Mouse (Mus musculus): ENCODE data around the gene Ncaph. TPM values are rescaled to one million over a fixed set of nuclear protein-coding genes. Genes with fewer than 3 reads are reported as not detected.
A peak's percentile ranks its signal among the peaks of the same experiment; 100 is the strongest.
"Not testable (repeated sequence)": the region's sequence is repeated elsewhere in the genome, so short reads cannot be mapped to it uniquely, and the experiment has no call there.

Gene Ncaph
- total RNA-seq, 2 experiments from 2014 or later, result 1.1 to 1.6 TPM

DNA sequence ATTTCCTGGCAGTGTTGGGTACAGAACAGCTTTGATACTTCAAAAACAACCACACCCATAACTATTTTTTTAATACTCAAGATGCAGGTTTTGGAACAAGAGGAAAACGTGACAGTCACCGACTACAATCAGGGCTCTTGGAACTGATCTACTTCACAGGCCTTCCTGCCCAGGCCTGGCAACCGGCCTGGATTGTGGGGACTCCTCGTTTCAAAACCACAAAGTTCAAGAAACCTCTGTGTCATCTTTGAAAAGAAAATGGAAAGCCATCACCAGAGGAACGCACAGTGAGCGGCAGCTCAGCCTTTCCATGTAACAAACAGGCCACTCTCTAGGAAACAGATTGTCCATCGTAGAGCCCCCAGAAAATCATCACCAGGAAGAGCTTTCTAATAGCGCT lies 5.3 kb upstream of the Ncaph start:
- H3K27ac ChIP-seq, result no peak overlapping the region
- no peak for TF ChIP-seq CTCF (IDR thresholded peaks at IDR 0.05)
- intact Hi-C loops (cut with DNase I), result no loop called here
- no peak overlapping the region for H3K4me3 ChIP-seq
- no peak for DNase-seq (ENCODE audit: extremely low spot score in 1 of 2, low spot score in 2 of 2)

DNA sequence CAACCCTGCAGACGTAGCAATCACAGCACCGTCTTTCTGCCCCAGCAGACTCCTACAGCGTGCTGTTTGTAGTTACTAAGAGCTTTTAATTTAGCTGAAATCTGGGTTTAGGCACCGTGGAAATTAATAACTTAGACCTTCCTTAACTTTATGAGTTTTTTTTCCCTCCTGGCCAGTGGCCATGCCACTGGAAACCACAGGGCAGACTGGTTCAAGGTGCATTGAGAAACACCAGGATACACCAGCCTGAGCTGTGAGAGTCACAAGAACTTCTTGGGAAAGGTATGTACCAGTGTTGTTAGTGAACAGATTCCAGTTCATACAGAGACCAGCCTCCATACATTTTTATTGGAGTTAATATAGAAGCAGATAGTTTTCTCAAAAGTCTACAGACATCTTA lies 4.7 kb upstream of the Ncaph start:
- no peak for DNase-seq (ENCODE audit: extremely low spot score in 1 of 2, low spot score in 2 of 2)
- intact Hi-C loops (cut with DNase I), result no loop called here
- no peak for TF ChIP-seq CTCF (IDR thresholded peaks at IDR 0.05)
- no peak overlapping the region for H3K4me3 ChIP-seq
- H3K27ac ChIP-seq, result no peak overlapping the region

GRCm38 (mm10) chr2:127137838-127138420 lies 4.2 kb upstream of the Ncaph start:
- Histone ChIP-seq H3K27ac (no peak overlapping the region), H3K4me3 (no peak overlapping the region)
- DNase-seq (ENCODE audit: extremely low spot score in 1 of 2, low spot score in 2 of 2), result no peak
- intact Hi-C loops (cut with DNase I), result no loop called here
- TF ChIP-seq CTCF (IDR thresholded peaks at IDR 0.05), result no peak

- DNase-seq (ENCODE audit: extremely low spot score in 1 of 2, low spot score in 2 of 2), result no peak
These were observed 3.2 kb upstream of the Ncaph start for GRCm38 (mm10) chr2:127136979-127137378.

GRCm38 (mm10) chr2:127135255-127135654 lies 1.5 kb upstream of the Ncaph start:
- intact Hi-C loops (cut with DNase I), result not testable (repeated sequence)

More at GRCm38 (mm10) chr2:127136979-127137378, 3.2 kb upstream of the Ncaph start:
- H3K27ac ChIP-seq, result peak overlapping the region; percentile 19; the same call in 1 of the 2 replicates
- no peak overlapping the region for H3K4me3 ChIP-seq
- intact Hi-C loops (cut with DNase I), result no loop called here
- no peak for TF ChIP-seq CTCF (IDR thresholded peaks at IDR 0.05)

DNA sequence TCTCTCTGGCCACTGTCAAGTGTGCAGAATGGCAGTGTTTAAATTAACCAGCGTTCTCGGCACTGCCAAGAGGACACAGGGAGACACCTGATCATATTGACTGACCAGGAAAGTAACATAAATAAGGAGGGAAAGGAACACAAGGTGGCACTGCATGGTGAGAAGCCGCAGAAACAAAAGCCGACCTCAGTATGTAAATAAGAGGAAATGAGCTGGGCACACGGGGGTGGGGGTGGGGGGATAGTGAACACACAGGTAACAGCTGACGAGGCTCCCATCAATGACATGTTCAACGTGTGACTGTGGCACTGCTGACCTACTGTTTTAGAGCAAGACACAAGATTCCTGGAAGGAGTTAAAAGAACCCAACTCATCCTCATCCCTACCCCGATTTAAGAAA lies 2.4 kb downstream of the Ncaph start:
- no peak for TF ChIP-seq CTCF (IDR thresholded peaks at IDR 0.05)
- intact Hi-C loops (cut with DNase I), result no loop called here

More at GRCm38 (mm10) chr2:127135255-127135654, 1.5 kb upstream of the Ncaph start:
- not testable (repeated sequence) for DNase-seq (ENCODE audit: extremely low spot score in 1 of 2, low spot score in 2 of 2); H3K4me3 ChIP-seq; H3K27ac ChIP-seq

DNA sequence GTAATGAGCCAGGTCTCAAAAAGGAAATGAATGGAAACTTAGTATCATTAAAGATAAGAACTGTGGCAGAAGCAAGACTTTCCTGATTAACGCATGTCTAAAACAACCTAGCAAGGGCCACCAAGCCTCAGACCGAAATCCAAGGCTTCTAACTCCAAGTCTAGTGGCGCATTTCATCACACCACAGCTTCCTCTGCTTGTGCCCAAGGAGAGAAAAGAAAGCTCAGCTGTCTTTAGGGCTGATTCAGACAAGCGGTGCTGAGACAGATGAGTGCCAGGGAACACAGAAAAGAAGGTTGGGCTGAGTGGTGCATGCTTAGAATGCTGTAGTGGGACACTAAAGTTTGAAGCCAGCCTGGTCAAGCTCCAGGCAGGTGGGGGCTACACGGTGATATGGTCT lies 4.8 kb downstream of the Ncaph start:
- intact Hi-C loops (cut with DNase I), result no loop called here
- H3K27ac ChIP-seq, result no peak overlapping the region

More for the DNA sequence above, 2.4 kb downstream of the Ncaph start:
- H3K4me3 ChIP-seq, result no peak overlapping the region
- DNase-seq (ENCODE audit: extremely low spot score in 1 of 2, low spot score in 2 of 2), result no peak
- no peak overlapping the region for H3K27ac ChIP-seq

DNA sequence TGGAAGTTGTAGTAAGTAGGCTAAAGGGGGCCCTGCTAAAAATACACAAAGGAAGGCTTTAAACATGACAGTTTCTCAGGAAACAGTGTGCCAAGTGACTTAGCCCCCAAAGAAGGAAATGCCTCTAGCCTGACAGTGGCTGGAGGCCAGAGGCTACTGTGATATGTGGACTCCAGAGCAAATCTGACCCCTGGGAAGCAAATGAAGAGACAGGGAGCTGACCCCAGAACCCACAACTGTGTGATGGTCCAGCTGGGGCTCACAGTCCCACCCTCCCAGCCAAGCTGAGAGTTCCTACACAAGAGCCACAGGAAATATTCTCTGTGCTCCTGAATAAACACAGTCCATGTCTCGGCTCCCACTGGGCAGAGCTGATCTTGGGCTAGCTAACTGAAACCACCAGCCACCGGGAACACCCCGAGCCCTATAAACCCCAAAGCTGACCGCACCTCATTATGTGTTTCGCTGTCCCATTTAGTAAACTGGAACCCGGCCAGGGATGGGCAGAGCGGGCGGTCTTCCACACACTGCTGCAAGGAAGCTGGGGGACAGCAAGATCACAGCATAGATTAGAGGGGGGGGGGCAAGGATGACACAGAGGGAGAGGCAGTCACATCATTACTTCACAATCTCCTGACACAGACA lies 12.0 kb downstream of the Ncaph start:
- TF ChIP-seq CTCF (IDR thresholded peaks at IDR 0.05), result no peak
- no peak overlapping the region; the same call in 1 of the 2 replicates for H3K27ac ChIP-seq
- no peak for DNase-seq (ENCODE audit: extremely low spot score in 1 of 2, low spot score in 2 of 2)
- intact Hi-C loops (cut with DNase I), result no loop called here
- H3K4me3 ChIP-seq, result no peak overlapping the region

More for the DNA sequence above, 4.8 kb downstream of the Ncaph start:
- DNase-seq (ENCODE audit: extremely low spot score in 1 of 2, low spot score in 2 of 2), result no peak
- no peak for TF ChIP-seq CTCF (IDR thresholded peaks at IDR 0.05)
- no peak overlapping the region for H3K4me3 ChIP-seq

- intact Hi-C loops (cut with DNase I), result no loop called here
- TF ChIP-seq CTCF (IDR thresholded peaks at IDR 0.05), result no peak
- H3K4me3 ChIP-seq, result no peak overlapping the region
- H3K27ac ChIP-seq, result no peak overlapping the region
- DNase-seq (ENCODE audit: extremely low spot score in 1 of 2, low spot score in 2 of 2), result no peak
These were observed 24.8 kb downstream of the Ncaph start for GRCm38 (mm10) chr2:127108986-127109385.

- H3K27ac ChIP-seq, result no peak overlapping the region
- no peak overlapping the region for H3K4me3 ChIP-seq
- intact Hi-C loops (cut with DNase I), result loop anchor here (10.0 kb wide), 1 partner anchor 113 kb away; the partner anchor contains the start of genes 1810024B03Rik and Snrnp200
- no peak for TF ChIP-seq CTCF (IDR thresholded peaks at IDR 0.05)
- DNase-seq (ENCODE audit: extremely low spot score in 1 of 2, low spot score in 2 of 2), result no peak
These were observed 41.8 kb downstream of the Ncaph start for GRCm38 (mm10) chr2:127092000-127092399.

- not testable (repeated sequence) for DNase-seq (ENCODE audit: extremely low spot score in 1 of 2, low spot score in 2 of 2); H3K4me3 ChIP-seq; H3K27ac ChIP-seq
- intact Hi-C loops (cut with DNase I), result loop anchor here (10.0 kb wide), 1 partner anchor 115 kb away; the partner anchor contains the start of genes 1810024B03Rik and Snrnp200
These were observed 43.6 kb downstream of the Ncaph start for GRCm38 (mm10) chr2:127090151-127090550.

- Histone ChIP-seq H3K4me3 (no peak overlapping the region), H3K27ac (no peak overlapping the region)
- intact Hi-C loops (cut with DNase I), result no loop called here
- no peak; the same call in 1 of the 2 replicates for TF ChIP-seq CTCF (IDR thresholded peaks at IDR 0.05)
- DNase-seq (ENCODE audit: extremely low spot score in 1 of 2, low spot score in 2 of 2), result no peak
These were observed 47.5 kb downstream of the Ncaph start for GRCm38 (mm10) chr2:127086235-127086634.
